In genomic region chr11:58790646-58791045, GRCm38 (mm10) we compare ENCODE assay signal across 40 mouse cellular contexts. TPM values are rescaled to one million over a fixed set of nuclear protein-coding genes. Genes with fewer than 3 reads are reported as not detected.
DNase-seq lines count a peak whose midpoint lies in the region; ATAC-seq lines count a peak whose summit lies in the region.
"Had no signal": no experiment of that assay in that cellular context is flagged by ENCODE, and none has a peak within 500 bp of the region (broad histone marks: within the 10 kb centered on the region; RNA-seq: fewer than 3 reads in every experiment).

No protein-coding gene starts in this region.

- 0 out of 2 replicates have a peak, but pooled peaks have one; percentile 46 for ATAC-seq in erythroid progenitor cell, adult 5-6 weeks (replicated peaks; ENCODE audit: low FRiP score, poor library complexity, severe bottlenecking)
- no peak for ATAC-seq in hindbrain, embryonic 11.5 days (ENCODE audit: low FRiP score)
- ATAC-seq in midbrain, embryonic 15.5 days (replicated peaks) = no peak
- ATAC-seq: forebrain, embryonic 16.5 days had no signal

- H3K4me3 ChIP-seq in hindbrain, embryonic 11.5 days (ENCODE audit: low read depth, low read length) = no peak overlapping the region
- H3K4me3 ChIP-seq in midbrain, embryonic 15.5 days = no peak overlapping the region
- H3K4me3 ChIP-seq: heart, embryonic 10.5 days; heart, embryonic 15.5 days; hindbrain, embryonic 13.5 days; kidney, embryonic 15.5 days; liver, embryonic 13.5 days; midbrain, embryonic 12.5 days; neural tube, embryonic 13.5 days had no signal

- no peak overlapping the region for H3K9ac ChIP-seq in hindbrain, embryonic 11.5 days (ENCODE audit: low read depth, low read length)
- H3K9ac ChIP-seq in midbrain, embryonic 15.5 days = no peak overlapping the region
- H3K9ac ChIP-seq: heart, embryonic 15.5 days; hindbrain, embryonic 13.5 days; kidney, embryonic 15.5 days; liver, embryonic 13.5 days; lung, embryonic 14.5 days; midbrain, embryonic 12.5 days; neural tube, embryonic 13.5 days had no signal

- H3K36me3 ChIP-seq in hindbrain, embryonic 11.5 days (ENCODE audit: control insufficient read depth, insufficient read depth, low read length) = no peaks in the 10 kb centered on the region
- no peaks in the 10 kb centered on the region for H3K36me3 ChIP-seq in midbrain, embryonic 15.5 days (replicated peaks)
- H3K36me3 ChIP-seq: G1E; heart, embryonic 10.5 days; heart, embryonic 15.5 days; hindbrain, embryonic 13.5 days; kidney, embryonic 15.5 days; liver, embryonic 13.5 days; midbrain, embryonic 12.5 days; neural tube, embryonic 13.5 days had no signal

- no peaks in the 10 kb centered on the region for H3K4me1 ChIP-seq in hindbrain, embryonic 11.5 days (replicated peaks; ENCODE audit: control insufficient read depth, insufficient read depth, low read length)
- peaks cover 9% of the 10 kb centered on the region for H3K4me1 ChIP-seq in midbrain, embryonic 15.5 days
- H3K4me1 ChIP-seq: heart, embryonic 10.5 days; heart, embryonic 15.5 days; kidney, embryonic 15.5 days; liver, embryonic 13.5 days; neural tube, embryonic 13.5 days had no signal

- intact Hi-C loops in heart, postnatal 10 days (cut with DNase I) = no loop called here

- no peak overlapping the region for H3K4me2 ChIP-seq in hindbrain, embryonic 11.5 days (replicated peaks; ENCODE audit: low read depth, low read length)
- no peak overlapping the region for H3K4me2 ChIP-seq in midbrain, embryonic 15.5 days
- H3K4me2 ChIP-seq: heart, embryonic 15.5 days; hindbrain, embryonic 13.5 days; kidney, embryonic 15.5 days; liver, embryonic 13.5 days; lung, embryonic 14.5 days; midbrain, embryonic 12.5 days; neural tube, embryonic 13.5 days had no signal

- whole genome bisulfite sequencing in hindbrain, embryonic 11.5 days = 83% methylated on average over 6 of the region's 6 CpGs
- WGBS in midbrain, embryonic 15.5 days = 81% methylated on average over 6 of the region's 6 CpGs

- DNase-seq in heart, adult 11 months = peak; percentile 15
- no peak for DNase-seq in heart, postnatal 10 days
- peak; percentile 46 for DNase-seq in 416B (ENCODE audit: low read depth)
- peak; percentile 55 for DNase-seq in Muller cell, postnatal 12 days (ENCODE audit: inconsistent ontology term)
- no peak for DNase-seq in thymus, postnatal 0 days (ENCODE audit: low spot score)
- no peak for DNase-seq in hindbrain, embryonic 11.5 days (ENCODE audit: low spot score)
- DNase-seq: adrenal gland, postnatal 36 days; cerebellum, adult 8-10 months; cerebellum, postnatal 25 days; heart, postnatal 36 days; kidney, adult 18-20 months; kidney, postnatal 25 days; left cerebral cortex, postnatal 4 days; liver, embryonic 13.5 days; lung, embryonic 14.5 days; lung, postnatal 14 days; right cerebral cortex, postnatal 4 days; thymus, adult 18-20 months; thymus, postnatal 36 days had no signal

- H3K9me3 ChIP-seq in hindbrain, embryonic 11.5 days (ENCODE audit: control insufficient read depth, low read length) = no peaks in the 10 kb centered on the region
- no peaks in the 10 kb centered on the region for H3K9me3 ChIP-seq in midbrain, embryonic 15.5 days
- H3K9me3 ChIP-seq: G1E; heart, embryonic 10.5 days; heart, embryonic 15.5 days; hindbrain, embryonic 13.5 days; kidney, embryonic 15.5 days; liver, embryonic 13.5 days; midbrain, embryonic 12.5 days; neural tube, embryonic 13.5 days had no signal

- H3K27ac ChIP-seq in hindbrain, embryonic 11.5 days (ENCODE audit: low read depth, low read length) = no peak overlapping the region
- no peak overlapping the region for H3K27ac ChIP-seq in midbrain, embryonic 15.5 days
- H3K27ac ChIP-seq: heart, embryonic 10.5 days; heart, embryonic 15.5 days; hindbrain, embryonic 13.5 days; kidney, embryonic 15.5 days; liver, embryonic 13.5 days; midbrain, embryonic 12.5 days; neural tube, embryonic 13.5 days; stomach, postnatal 0 days had no signal

- H3K27me3 ChIP-seq in hindbrain, embryonic 11.5 days (ENCODE audit: control insufficient read depth, insufficient read depth, low read length) = no peaks in the 10 kb centered on the region
- no peaks in the 10 kb centered on the region for H3K27me3 ChIP-seq in midbrain, embryonic 15.5 days (replicated peaks)
- H3K27me3 ChIP-seq: heart, embryonic 15.5 days; hindbrain, embryonic 13.5 days; kidney, embryonic 15.5 days; liver, embryonic 13.5 days; midbrain, embryonic 12.5 days; neural tube, embryonic 13.5 days had no signal

RNA-seq across cellular contexts. Expression of gene Olfr314, which starts 7.9 kb away (rescaled TPM):
- not detected for total RNA-seq in heart, postnatal 10 days (2021)
- total RNA-seq in erythroid progenitor cell, adult 5-6 weeks (2015; ENCODE audit: low replicate concordance) = not detected in 2 replicates
- not detected in 2 replicates for total RNA-seq in erythroid progenitor cell, adult 5-6 weeks (2017; ENCODE audit: low replicate concordance)
- not detected in 2 replicates for polyA plus RNA-seq in thymus, postnatal 0 days (2015; fragmentation: Nextera tagmentation; extraction: Ambion mirVana)
- polyA plus RNA-seq in hindbrain, embryonic 11.5 days (2014; fragmentation: Nextera tagmentation; extraction: Ambion mirVana) = not detected in 2 replicates
- not detected in 2 replicates for polyA plus RNA-seq in midbrain, embryonic 15.5 days (2015; fragmentation: Nextera tagmentation; extraction: Ambion mirVana)
- total RNA-seq: adrenal gland, adult 18-20 months; adrenal gland, postnatal 36 days; gastrocnemius, adult 8-10 months; heart, postnatal 36 days; layer of hippocampus, adult 18-20 months; layer of hippocampus, postnatal 25 days; left cerebral cortex, adult 8-10 months; left cerebral cortex, postnatal 4 days had no signal
- polyA plus RNA-seq: embryonic facial prominence, embryonic 11.5 days; forebrain, embryonic 11.5 days; forebrain, embryonic 16.5 days; G1E; gonadal fat pad, adult 2 months; heart, embryonic 10.5 days; heart, embryonic 15.5 days; hindbrain, embryonic 13.5 days; kidney, embryonic 15.5 days; limb, embryonic 14.5 days; liver, embryonic 13.5 days; lung, embryonic 14.5 days; midbrain, embryonic 12.5 days; neural tube, embryonic 13.5 days; spleen, adult 2 months; stomach, postnatal 0 days had no signal

RNA-seq across cellular contexts. Expression of gene Fam183b, which starts 11.1 kb away (rescaled TPM):
- total RNA-seq in heart, postnatal 10 days (2021) = under 1 TPM in 1 of 2 experiments, not detected in 1; 0.67 TPM
- total RNA-seq in erythroid progenitor cell, adult 5-6 weeks (2015; ENCODE audit: low replicate concordance) = not detected in 2 replicates
- total RNA-seq in erythroid progenitor cell, adult 5-6 weeks (2017; ENCODE audit: low replicate concordance) = not detected in 2 replicates
- polyA plus RNA-seq in thymus, postnatal 0 days (2015; fragmentation: Nextera tagmentation; extraction: Ambion mirVana) = 1.5 and 2.2 TPM in 2 replicates
- 8.2 and 10.1 TPM in 2 replicates for polyA plus RNA-seq in hindbrain, embryonic 11.5 days (2014; fragmentation: Nextera tagmentation; extraction: Ambion mirVana)
- polyA plus RNA-seq in midbrain, embryonic 15.5 days (2015; fragmentation: Nextera tagmentation; extraction: Ambion mirVana) = 12.2 and 13.4 TPM in 2 replicates
- total RNA-seq: G1E; gastrocnemius, adult 8-10 months; heart, postnatal 36 days had no signal
- polyA plus RNA-seq: G1E; limb, embryonic 14.5 days; liver, embryonic 13.5 days; lung, embryonic 14.5 days; spleen, adult 2 months had no signal

RNA-seq across cellular contexts. Expression of gene Olfr315, which starts 17.7 kb away (rescaled TPM):
- not detected for total RNA-seq in heart, postnatal 10 days (2021)
- not detected in 2 replicates for total RNA-seq in erythroid progenitor cell, adult 5-6 weeks (2015; ENCODE audit: low replicate concordance)
- not detected in 2 replicates for total RNA-seq in erythroid progenitor cell, adult 5-6 weeks (2017; ENCODE audit: low replicate concordance)
- not detected in 2 replicates for polyA plus RNA-seq in thymus, postnatal 0 days (2015; fragmentation: Nextera tagmentation; extraction: Ambion mirVana)
- polyA plus RNA-seq in hindbrain, embryonic 11.5 days (2014; fragmentation: Nextera tagmentation; extraction: Ambion mirVana) = not detected in 2 replicates
- not detected in 2 replicates for polyA plus RNA-seq in midbrain, embryonic 15.5 days (2015; fragmentation: Nextera tagmentation; extraction: Ambion mirVana)
- total RNA-seq: adrenal gland, adult 18-20 months; adrenal gland, postnatal 36 days; G1E; gastrocnemius, adult 8-10 months; heart, postnatal 36 days; layer of hippocampus, adult 18-20 months; layer of hippocampus, postnatal 25 days; left cerebral cortex, adult 8-10 months; left cerebral cortex, postnatal 4 days had no signal
- polyA plus RNA-seq: embryonic facial prominence, embryonic 11.5 days; forebrain, embryonic 11.5 days; forebrain, embryonic 16.5 days; G1E; gonadal fat pad, adult 2 months; heart, embryonic 10.5 days; heart, embryonic 15.5 days; hindbrain, embryonic 13.5 days; kidney, embryonic 15.5 days; limb, embryonic 14.5 days; liver, embryonic 13.5 days; lung, embryonic 14.5 days; midbrain, embryonic 12.5 days; neural tube, embryonic 13.5 days; spleen, adult 2 months; stomach, postnatal 0 days had no signal

RNA-seq across cellular contexts. Expression of gene Olfr313, which starts 24.2 kb away (rescaled TPM):
- not detected for total RNA-seq in heart, postnatal 10 days (2021)
- not detected in 2 replicates for total RNA-seq in erythroid progenitor cell, adult 5-6 weeks (2015; ENCODE audit: low replicate concordance)
- not detected in 2 replicates for total RNA-seq in erythroid progenitor cell, adult 5-6 weeks (2017; ENCODE audit: low replicate concordance)
- 0.06 and 0.08 TPM in 2 replicates for polyA plus RNA-seq in thymus, postnatal 0 days (2015; fragmentation: Nextera tagmentation; extraction: Ambion mirVana)
- polyA plus RNA-seq in hindbrain, embryonic 11.5 days (2014; fragmentation: Nextera tagmentation; extraction: Ambion mirVana) = not detected in 2 replicates
- not detected in 2 replicates for polyA plus RNA-seq in midbrain, embryonic 15.5 days (2015; fragmentation: Nextera tagmentation; extraction: Ambion mirVana)
- total RNA-seq: adrenal gland, adult 18-20 months; adrenal gland, postnatal 36 days; gastrocnemius, adult 8-10 months; heart, postnatal 36 days; layer of hippocampus, adult 18-20 months; layer of hippocampus, postnatal 25 days; left cerebral cortex, adult 8-10 months; left cerebral cortex, postnatal 4 days had no signal
- polyA plus RNA-seq: embryonic facial prominence, embryonic 11.5 days; forebrain, embryonic 16.5 days; G1E; gonadal fat pad, adult 2 months; heart, embryonic 10.5 days; heart, embryonic 15.5 days; hindbrain, embryonic 13.5 days; kidney, embryonic 15.5 days; limb, embryonic 14.5 days; liver, embryonic 13.5 days; lung, embryonic 14.5 days; midbrain, embryonic 12.5 days; neural tube, embryonic 13.5 days; spleen, adult 2 months; stomach, postnatal 0 days had no signal

RNA-seq across cellular contexts. Expression of gene Olfr316, which starts 38.1 kb away (rescaled TPM):
- not detected for total RNA-seq in heart, postnatal 10 days (2021)
- not detected in 2 replicates for total RNA-seq in erythroid progenitor cell, adult 5-6 weeks (2015; ENCODE audit: low replicate concordance)
- total RNA-seq in erythroid progenitor cell, adult 5-6 weeks (2017; ENCODE audit: low replicate concordance) = not detected in 2 replicates
- polyA plus RNA-seq in thymus, postnatal 0 days (2015; fragmentation: Nextera tagmentation; extraction: Ambion mirVana) = not detected in 2 replicates
- not detected in 2 replicates for polyA plus RNA-seq in hindbrain, embryonic 11.5 days (2014; fragmentation: Nextera tagmentation; extraction: Ambion mirVana)
- polyA plus RNA-seq in midbrain, embryonic 15.5 days (2015; fragmentation: Nextera tagmentation; extraction: Ambion mirVana) = not detected in 2 replicates
- total RNA-seq: adrenal gland, adult 18-20 months; adrenal gland, postnatal 36 days; gastrocnemius, adult 8-10 months; heart, postnatal 36 days; left cerebral cortex, postnatal 4 days had no signal
- polyA plus RNA-seq: embryonic facial prominence, embryonic 11.5 days; forebrain, embryonic 11.5 days; forebrain, embryonic 16.5 days; G1E; gonadal fat pad, adult 2 months; heart, embryonic 10.5 days; heart, embryonic 15.5 days; hindbrain, embryonic 13.5 days; kidney, embryonic 15.5 days; limb, embryonic 14.5 days; liver, embryonic 13.5 days; lung, embryonic 14.5 days; midbrain, embryonic 12.5 days; neural tube, embryonic 13.5 days; spleen, adult 2 months; stomach, postnatal 0 days had no signal

Comparison
In these comparisons a context has a peak if more than half of its experiments do, and no peak if none do; other contexts are left out.
1. DNase-seq: peak in heart, adult 11 months (single experiment), 416B (single experiment) and Muller cell, postnatal 12 days (single experiment); none in heart, postnatal 10 days (0 of 2), thymus, postnatal 0 days (single experiment) and hindbrain, embryonic 11.5 days (single experiment).